Mouse (Mus musculus) liver, embryonic 14.5 days (tissue): ENCODE results near the gene Dpm1. TPM values are rescaled to one million over a fixed set of nuclear protein-coding genes. Genes with fewer than 3 reads are reported as not detected.
A peak's percentile ranks its signal among the peaks of the same experiment; 100 is the strongest.

Experiments used
- ATAC-seq: fragments of 200-750 bp; cut with Nextera tagmentation; 2 replicates; pipeline ENCODE4 v1.8.0; 2017; ENCODE audit warnings: moderate number of reproducible peaks, mild to moderate bottlenecking, moderate library complexity; ENCODE audit not compliant: insufficient read depth
- DNase-seq, 3 experiments: peaks; one replicate each; pipeline ENCODE4 v3.0.0-alpha.2; 2012 to 2013; ENCODE audit warnings: low read depth in 3 of 3, low spot score in 3 of 3
- H3K27ac ChIP-seq: fragments of 300-500 bp; sonication (generic); 2 replicates; pipeline ENCODE4 v1.5.1; 2014; ENCODE audit warnings: moderate library complexity, mild to moderate bottlenecking, control low read depth, inconsistent platforms
- H3K27me3 ChIP-seq: fragments of 300-500 bp; sonication (generic); 2 replicates; pipeline ENCODE4 v1.6.1; 2014; ENCODE audit warnings: mild to moderate bottlenecking, low read length, moderate library complexity; ENCODE audit not compliant: control insufficient read depth, insufficient read depth
- H3K36me3 ChIP-seq: fragments of 300-500 bp; sonication (generic); replicated peaks from 2 replicates; pipeline ENCODE4 v1.6.1; 2014; ENCODE audit warnings: low read depth; ENCODE audit not compliant: control insufficient read depth, insufficient read depth
- H3K4me1 ChIP-seq, 2 experiments: fragments of 200-500 bp in 1 of 2; fragments of 300-500 bp in 1 of 2; sonication (generic) in 1 of 2; replicated peaks; 2 replicates each; pipeline ENCODE4 v1.6.1; 2012 to 2014; ENCODE audit warnings: antibody characterized with exemption in 1 of 2, inconsistent platforms in 1 of 2, low read length in 1 of 2; ENCODE audit not compliant: control insufficient read depth in 2 of 2, insufficient read depth in 2 of 2
- H3K4me2 ChIP-seq: fragments of 300-500 bp; sonication (generic); 2 replicates; pipeline ENCODE4 v1.6.1; 2014; ENCODE audit warnings: low read depth, mild to moderate bottlenecking, control low read depth, moderate library complexity
- H3K4me3 ChIP-seq, 2 experiments: fragments of 200-500 bp in 1 of 2; fragments of 300-500 bp in 1 of 2; sonication (generic) in 1 of 2; 2 replicates each; pipeline ENCODE4 v1.5.1; 2012 to 2014; ENCODE audit warnings: low read depth in 2 of 2, low read length in 2 of 2, mild to moderate bottlenecking in 2 of 2, control low read depth in 1 of 2, inconsistent platforms in 1 of 2, moderate library complexity in 1 of 2; ENCODE audit not compliant: insufficient read depth in 1 of 2
- H3K9ac ChIP-seq: fragments of 300-500 bp; sonication (generic); replicated peaks from 2 replicates; pipeline ENCODE4 v1.6.1; 2014; ENCODE audit warnings: mild to moderate bottlenecking, control low read depth, moderate library complexity
- H3K9me3 ChIP-seq: fragments of 300-500 bp; sonication (generic); 2 replicates; pipeline ENCODE4 v1.6.1; 2016; ENCODE audit warnings: low read length, mixed read lengths; ENCODE audit not compliant: control insufficient read depth
- CTCF ChIP-seq: IDR thresholded peaks from 2 replicates; pipeline ENCODE4 v1.5.1; 2016; ENCODE audit warnings: antibody characterized with exemption, low read depth, control low read depth
- EP300 ChIP-seq: IDR thresholded peaks from 2 replicates; pipeline ENCODE4 v1.6.1; 2016; ENCODE audit warnings: antibody characterized with exemption, low read depth
- WGBS: fragments of 180-500 bp; shearing (Covaris S2); extraction: QIAGEN DNeasy Blood & Tissue Kit; methylation state at CpG from one replicate; pipeline ENCODE4 v1.1.7; 2014; ENCODE audit not compliant: insufficient replicate concordance; 5-methylcytosine and 5-hydroxymethylcytosine counted together
- polyA plus RNA-seq, 2 experiments: library from polyadenylated mRNA; depleted of rRNA in 1 of 2; stranded (reverse) in 1 of 2; unstranded in 1 of 2; fragments of >200 nt; fragmentation: Nextera tagmentation in 1 of 2; extraction: Ambion mirVana in 1 of 2; gene quantifications; 2 replicates each; pipeline versions ENCODE4 v1.2.1 to v1.2.3; 2012 to 2014

Dpm1 gene
- polyA plus RNA-seq, 2 experiments = 4.2 to 77.8 TPM

DNA sequence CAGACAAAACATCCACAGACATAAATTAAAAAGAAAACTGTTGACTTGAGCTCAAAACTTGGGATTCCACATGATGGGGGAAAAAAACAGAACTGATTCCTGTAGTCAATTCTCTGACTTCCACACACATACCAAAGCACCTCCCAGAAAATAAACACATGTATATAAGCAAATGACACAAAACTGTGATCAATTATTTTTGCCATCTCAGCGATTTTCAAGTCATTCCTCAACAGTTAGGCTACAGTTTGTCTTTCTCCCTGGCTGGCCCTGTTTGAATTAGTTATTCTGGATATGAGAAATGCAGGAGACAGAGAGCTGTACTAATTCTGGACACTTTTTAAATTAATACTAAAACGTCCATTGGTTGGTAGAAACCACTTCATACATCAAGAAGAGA is 36.7 kb downstream of the Dpm1 start:
- TF ChIP-seq CTCF = no peak
- TF ChIP-seq EP300 = no peak
- no peak for ATAC-seq
- peaks cover 4 to 20% of the 10 kb centered on the region in 2 experiments; a peak in 3 of 4 replicates for H3K4me1 ChIP-seq
- no peak overlapping the region for H3K9ac ChIP-seq
- 58% methylated on average over 2 of the region's 2 CpGs for WGBS
- DNase-seq = no peak
- H3K36me3 ChIP-seq = peaks cover 35% of the 10 kb centered on the region
- no peak overlapping the region for H3K4me3 ChIP-seq
- H3K9me3 ChIP-seq = no peaks in the 10 kb centered on the region
- no peaks in the 10 kb centered on the region for H3K27me3 ChIP-seq
- no peak overlapping the region for H3K27ac ChIP-seq
- H3K4me2 ChIP-seq = no peak overlapping the region

DNA sequence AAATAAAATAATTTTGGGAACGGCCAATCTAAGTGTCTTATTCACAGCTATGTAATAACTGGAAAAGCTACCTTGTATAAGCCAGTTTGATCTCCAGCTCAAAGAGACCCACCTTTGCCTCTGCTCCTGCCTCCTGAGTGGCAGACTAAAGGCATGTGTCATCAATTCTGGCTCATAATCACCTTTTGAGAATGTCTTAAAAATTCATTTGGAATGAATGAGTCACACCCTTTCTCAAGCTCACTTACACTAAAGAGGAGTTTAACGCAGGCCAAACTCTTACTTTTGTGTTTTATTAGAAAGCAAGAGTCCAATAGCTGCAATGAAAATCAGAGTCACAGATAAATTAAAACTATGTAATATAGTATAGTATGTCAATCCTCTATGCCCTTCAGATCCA is 38.5 kb downstream of the Dpm1 start:
- Histone ChIP-seq H3K27ac (no peak overlapping the region), H3K4me1 (peaks cover 4 to 18% of the 10 kb centered on the region in 2 experiments; a peak in 3 of 4 replicates), H3K27me3 (no peaks in the 10 kb centered on the region), H3K36me3 (peaks cover 32% of the 10 kb centered on the region), H3K9me3 (no peaks in the 10 kb centered on the region), H3K4me3 (no peak overlapping the region), H3K4me2 (no peak overlapping the region), H3K9ac (no peak overlapping the region)
- ATAC-seq = no peak
- TF ChIP-seq EP300 (no peak), CTCF (no peak)
- 92% methylated on average over 2 of the region's 2 CpGs for WGBS
- DNase-seq = no peak

DNA sequence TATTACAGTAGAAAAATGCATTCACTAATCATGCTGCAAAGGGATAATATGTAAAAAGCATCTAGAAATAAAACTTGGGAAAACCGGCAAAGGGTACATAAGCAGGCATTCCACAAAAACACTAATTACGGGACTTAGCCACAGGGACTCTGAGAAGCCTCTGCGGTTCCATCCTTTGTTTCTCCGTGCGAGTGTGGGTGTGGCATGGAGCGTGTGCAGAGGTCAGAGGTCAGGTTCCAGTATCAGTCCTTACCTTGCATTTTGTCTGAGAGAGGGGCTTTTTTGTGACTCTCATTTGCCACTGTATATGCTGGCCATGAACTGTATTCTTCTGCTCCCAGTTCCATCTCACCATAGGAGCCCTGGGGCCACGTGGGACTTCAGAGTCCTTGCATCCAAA is 54.4 kb downstream of the Dpm1 start:
- Histone ChIP-seq H3K9me3 (no peaks in the 10 kb centered on the region), H3K4me2 (no peak overlapping the region), H3K4me3 (no peak overlapping the region), H3K9ac (no peak overlapping the region), H3K4me1 (peaks cover 7 to 8% of the 10 kb centered on the region in 2 experiments), H3K27me3 (no peaks in the 10 kb centered on the region), H3K36me3 (peaks cover 6% of the 10 kb centered on the region; the same call in 1 of the 2 replicates), H3K27ac (no peak overlapping the region)
- ATAC-seq (no peak), DNase-seq (no peak)
- TF ChIP-seq EP300 (no peak), CTCF (no peak)
- WGBS = 68% methylated on average over 7 of the region's 7 CpGs

DNA sequence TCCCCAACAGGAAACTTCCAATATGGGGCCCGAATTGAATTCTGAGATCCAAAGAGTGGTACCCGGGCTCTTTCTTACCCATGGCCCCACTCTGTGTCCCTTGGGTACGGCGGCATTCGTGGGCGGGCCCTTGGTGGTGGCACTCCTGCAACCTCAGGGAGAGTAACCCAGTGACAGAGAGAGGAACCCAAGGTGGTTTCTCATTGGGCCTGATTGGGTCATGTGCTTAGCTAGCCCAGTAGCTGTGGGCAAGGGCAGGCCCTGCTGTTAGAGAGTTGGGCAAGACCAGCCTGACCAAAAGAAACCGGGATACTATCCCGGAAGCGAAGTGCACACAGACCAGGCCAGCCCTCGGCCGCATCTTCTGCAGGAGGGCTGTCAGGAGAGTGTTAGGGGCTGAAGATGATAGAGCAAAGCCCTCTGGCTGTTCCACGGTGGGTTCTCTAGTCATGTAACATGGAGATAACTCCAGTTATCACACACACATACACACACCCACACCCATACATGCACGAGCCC is 60.2 kb downstream of the Dpm1 start:
- Histone ChIP-seq H3K27me3 (no peaks in the 10 kb centered on the region), H3K4me1 (peaks cover 25 to 30% of the 10 kb centered on the region in 2 experiments), H3K9me3 (no peaks in the 10 kb centered on the region), H3K9ac (peak overlapping the region; percentile 57), H3K36me3 (no peaks in the 10 kb centered on the region), H3K27ac (peak overlapping the region; percentile 77), H3K4me3 (peak overlapping the region; percentile 14 to 42), H3K4me2 (peak overlapping the region; percentile 77)
- no peak; the same call in 1 of the 2 replicates for TF ChIP-seq CTCF
- TF ChIP-seq EP300 = peak; percentile 77
- peak; percentile 93 for ATAC-seq
- 2% methylated on average over 13 of the region's 13 CpGs for WGBS
- peak; percentile 70 to 74 (median 73) for DNase-seq

DNA sequence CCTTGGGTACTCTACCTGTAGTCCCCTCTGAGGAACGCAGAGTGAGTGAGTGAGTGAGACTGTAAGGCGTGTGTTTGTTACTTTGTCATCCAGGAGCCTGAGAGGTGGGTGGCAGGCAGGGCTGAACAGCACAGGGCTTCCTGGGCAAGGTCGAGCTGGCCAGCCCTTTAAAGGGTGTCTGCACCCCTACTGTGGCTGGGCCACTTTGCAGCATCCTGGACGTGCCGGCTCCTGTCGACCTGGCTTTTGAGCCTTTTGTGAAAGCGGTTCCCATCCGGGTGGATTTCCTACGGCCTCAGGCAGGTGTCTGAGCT is 60.6 kb downstream of the Dpm1 start:
- Histone ChIP-seq H3K4me3 (peak overlapping the region; percentile 14 to 42; a peak in 3 of 4 replicates), H3K27me3 (no peaks in the 10 kb centered on the region), H3K9ac (peak overlapping the region; percentile 57), H3K4me2 (peak overlapping the region; percentile 77), H3K4me1 (peaks cover 25 to 30% of the 10 kb centered on the region in 2 experiments), H3K9me3 (no peaks in the 10 kb centered on the region), H3K27ac (peak overlapping the region; percentile 77), H3K36me3 (no peaks in the 10 kb centered on the region)
- no peak for DNase-seq
- TF ChIP-seq CTCF (no peak), EP300 (no peak)
- peak; percentile 35; the same call in 1 of the 2 replicates for ATAC-seq
- 14% methylated on average over 9 of the region's 9 CpGs for WGBS
